Comparison of ENCODE assay signal across 8 mouse cellular contexts in genomic region chr11:117076576-117077196, GRCm38 (mm10). TPM values are rescaled to one million over a fixed set of nuclear protein-coding genes. Genes with fewer than 3 reads are reported as not detected.
A peak's percentile ranks its signal among the peaks of the same experiment; 100 is the strongest.
DNase-seq lines count a peak whose midpoint lies in the region; ATAC-seq lines count a peak whose summit lies in the region.

No protein-coding gene starts in this region.

- ATAC-seq in hematopoietic stem cell, adult 5-6 weeks (replicated peaks in 1 of 2; ENCODE audit: insufficient read depth in 1 of 2, low FRiP score in 2 of 2, low TSS enrichment in 1 of 2, low read depth in 1 of 2, poor library complexity in 2 of 2, severe bottlenecking in 2 of 2): peak; percentile 78 to 86

- DNase-seq in Muller cell, postnatal 12 days (ENCODE audit: inconsistent ontology term): peak; percentile 81
- peak; percentile 81 for DNase-seq in cerebellum, adult 8-10 months
- peak; percentile 82 for DNase-seq in forelimb bud, embryonic 11.5 days (ENCODE audit: low read depth, low spot score)
- peak; percentile 76 to 80 for DNase-seq in layer of hippocampus, postnatal 10 days (ENCODE audit: low spot score in 2 of 2)
- peak; percentile 89 for DNase-seq in lung, postnatal 25 days (ENCODE audit: low spot score)
- peak; percentile 82 for DNase-seq in retina, adult 2 months (ENCODE audit: low read depth, low spot score)
- DNase-seq in thymus, postnatal 25 days: peak; percentile 81

RNA-seq across cellular contexts. Expression of gene Sec14l1, which starts 38.3 kb away (rescaled TPM):
- total RNA-seq in hematopoietic stem cell, adult 5-6 weeks (2017): 15.1 and 16.7 TPM in 2 replicates
- total RNA-seq in layer of hippocampus, postnatal 10 days (2021): 100 to 1,000 TPM; 151 to 152 TPM

Comparison
In these comparisons a context has a peak if more than half of its experiments do, and no peak if none do; other contexts are left out.
1. Peak in every context shown above with its lines: DNase-seq and ATAC-seq.